Mouse (Mus musculus) right cerebral cortex, adult 2 months (tissue): ENCODE measurements around the gene Eif3b.

Source experiments
- DNase-seq, 2 experiments: peaks; one replicate each; pipeline ENCODE4 v3.0.0; 2021 to 2022; ENCODE audit warnings: low spot score in 2 of 2

Gene Eif3b

DNA sequence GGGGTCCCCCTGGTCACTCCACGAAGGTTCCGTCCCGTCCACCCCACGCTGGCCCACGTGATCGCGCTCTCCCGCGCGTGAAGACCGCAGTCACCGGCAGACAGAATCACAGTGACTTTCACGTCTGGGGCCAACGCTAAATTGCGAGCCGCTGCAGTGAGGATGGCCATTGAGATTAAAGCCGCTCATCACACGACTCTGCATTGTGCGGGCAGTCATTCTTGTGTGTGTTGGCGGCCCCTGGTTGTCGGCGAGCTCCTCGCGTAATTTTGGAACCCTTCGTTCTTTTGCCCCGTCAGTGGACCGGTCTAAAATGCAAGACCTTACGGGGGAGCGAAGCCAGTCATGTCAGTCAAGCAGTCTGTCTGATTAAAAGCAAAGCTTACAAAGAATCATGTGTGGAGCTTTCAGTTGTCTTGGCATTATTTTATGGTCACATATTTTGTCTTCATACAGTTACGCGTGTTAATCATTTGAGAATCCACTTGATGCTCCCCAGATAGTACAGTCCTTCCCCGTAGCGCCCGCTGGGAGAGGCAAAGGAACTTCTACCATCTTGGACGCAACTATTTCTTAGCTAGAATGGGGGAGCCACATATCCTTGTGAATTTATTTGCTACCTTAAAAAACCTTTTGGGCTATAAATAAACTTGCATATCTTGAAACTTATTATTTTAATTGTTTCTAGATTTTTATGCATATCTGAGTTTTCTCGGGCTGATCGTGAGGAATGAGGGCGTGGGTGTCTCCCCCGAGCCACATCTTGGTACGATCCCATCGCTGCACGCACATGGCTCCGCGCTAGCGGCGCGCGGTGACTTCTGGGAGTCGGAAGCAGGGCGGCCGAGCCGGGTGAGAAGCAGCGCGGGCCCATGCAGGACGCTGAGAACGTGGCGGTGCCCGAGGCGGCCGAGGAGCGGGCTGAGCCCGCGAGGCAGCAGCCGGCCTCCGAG lies at the start of gene Eif3b:
Eif3b (plus strand) TSS at position 840 of the 953 bp plus-strand sequence.
- peak; percentile 87 to 92 for DNase-seq

DNA sequence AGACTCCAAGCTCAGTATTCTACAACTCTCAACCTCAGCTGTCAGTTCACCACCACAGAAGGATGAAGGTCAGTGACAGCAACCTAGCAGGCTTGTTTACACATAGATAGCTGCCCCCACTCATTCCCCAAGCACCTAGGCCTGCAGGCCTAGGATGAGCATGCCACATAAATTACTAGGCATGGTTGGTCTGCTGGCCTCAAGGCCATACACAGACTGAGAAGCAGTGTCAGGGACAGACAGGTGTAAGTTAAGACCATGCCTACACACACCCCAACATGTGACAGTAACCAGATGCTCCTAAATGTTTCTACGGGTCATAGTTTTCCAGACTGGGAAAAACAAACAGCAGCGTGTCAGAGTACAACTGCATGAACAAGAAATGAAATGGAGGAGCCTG lies 49.7 kb upstream of the Eif3b start:
- DNase-seq = no peak

DNA sequence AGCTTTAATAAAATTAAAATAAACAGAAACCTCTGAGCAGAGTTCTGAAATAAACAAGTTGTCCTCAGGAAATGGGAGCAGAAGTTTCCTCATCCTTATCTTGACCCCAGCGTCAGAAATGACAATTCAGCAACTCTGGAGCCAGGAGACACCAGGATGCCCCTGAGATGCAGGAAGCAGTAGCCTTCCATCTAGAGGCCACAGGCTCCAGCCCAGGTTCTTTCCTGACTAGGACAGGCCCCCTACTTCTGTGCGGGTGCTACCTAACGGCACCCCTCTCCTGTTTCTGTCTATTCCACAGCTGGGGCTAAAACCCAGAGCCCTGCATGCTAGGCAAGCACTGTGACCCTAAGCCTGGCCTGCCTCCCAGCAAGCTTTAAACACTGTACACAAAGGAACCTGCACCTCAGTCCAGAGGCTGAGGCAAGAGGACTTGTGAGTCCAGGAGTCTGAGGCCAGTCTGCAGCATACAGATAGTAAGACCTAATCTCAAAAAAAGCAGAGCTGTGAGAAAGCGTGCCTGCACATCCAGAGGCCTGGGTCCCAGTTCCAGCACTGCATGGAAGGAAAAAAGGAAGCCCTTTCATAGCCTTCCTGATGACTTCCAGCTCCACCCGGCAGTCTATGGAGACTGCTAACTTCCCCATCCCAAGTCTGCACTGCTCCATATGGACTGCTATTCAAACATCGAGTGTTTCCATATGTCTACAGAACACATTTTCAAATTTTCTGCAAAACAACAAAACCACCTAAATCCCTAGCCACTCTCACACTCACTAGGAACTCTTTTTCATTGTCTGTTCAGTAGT lies 48.5 kb upstream of the Eif3b start:
- DNase-seq = no peak

DNA sequence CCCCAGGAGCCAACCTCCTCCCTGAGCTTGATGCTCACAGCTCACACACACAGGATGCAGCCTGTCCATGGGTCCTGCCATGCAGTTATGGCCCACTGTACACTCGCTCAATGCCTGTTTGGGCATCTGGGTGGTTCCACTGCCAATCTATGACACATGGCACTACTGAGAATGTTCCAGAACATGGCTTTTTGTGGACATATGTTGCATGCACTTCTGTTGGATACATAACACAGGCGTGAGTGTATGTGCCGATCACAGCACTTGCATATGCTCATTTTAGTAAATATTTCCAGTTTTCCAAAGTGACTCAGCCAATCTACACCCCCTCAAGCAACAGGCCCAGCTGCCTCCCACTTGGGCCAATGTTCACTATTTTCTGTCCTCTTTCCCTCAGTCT lies 47.5 kb upstream of the Eif3b start:
- DNase-seq = peak; percentile 43 to 56

DNA sequence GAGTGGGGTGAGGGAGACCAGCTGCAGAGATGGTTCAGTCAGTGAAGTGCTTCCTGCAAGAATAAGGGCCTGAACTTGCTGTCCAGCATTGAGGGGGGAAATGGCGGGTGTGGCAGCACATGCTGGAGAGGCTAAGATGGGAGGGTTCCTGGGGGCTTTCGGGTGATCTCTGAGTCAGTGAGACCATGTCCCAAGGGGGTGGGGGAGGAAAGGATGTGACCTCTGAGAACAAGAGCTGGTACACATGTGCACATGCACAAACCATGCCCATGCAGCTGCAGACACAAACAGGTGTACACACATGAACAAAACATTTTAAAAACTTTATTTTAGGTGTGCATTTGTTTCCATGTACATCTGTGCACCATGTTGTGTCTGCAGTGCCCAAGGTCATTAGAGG lies 45.4 kb upstream of the Eif3b start:
- DNase-seq = no peak

DNA sequence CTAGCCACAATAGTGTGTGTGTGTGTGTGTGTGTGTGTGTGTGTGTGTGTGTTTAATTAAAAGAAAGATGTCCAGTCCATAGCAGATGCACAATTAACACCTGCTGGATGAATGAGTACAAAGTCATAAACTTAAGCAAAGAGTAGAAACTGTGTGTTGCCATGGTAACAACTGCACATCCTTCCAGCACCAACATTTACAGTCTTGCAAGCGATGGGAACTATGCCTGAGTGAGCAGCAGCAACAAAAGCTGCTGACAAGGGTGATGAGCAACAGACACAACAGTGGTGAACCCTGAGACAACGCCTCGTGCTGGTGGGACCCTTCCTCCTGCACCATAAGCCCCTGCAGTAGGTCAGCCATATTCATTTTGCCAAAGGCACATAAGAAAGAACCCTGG lies 44.9 kb upstream of the Eif3b start:
- peak; percentile 14 to 34 for DNase-seq

DNA sequence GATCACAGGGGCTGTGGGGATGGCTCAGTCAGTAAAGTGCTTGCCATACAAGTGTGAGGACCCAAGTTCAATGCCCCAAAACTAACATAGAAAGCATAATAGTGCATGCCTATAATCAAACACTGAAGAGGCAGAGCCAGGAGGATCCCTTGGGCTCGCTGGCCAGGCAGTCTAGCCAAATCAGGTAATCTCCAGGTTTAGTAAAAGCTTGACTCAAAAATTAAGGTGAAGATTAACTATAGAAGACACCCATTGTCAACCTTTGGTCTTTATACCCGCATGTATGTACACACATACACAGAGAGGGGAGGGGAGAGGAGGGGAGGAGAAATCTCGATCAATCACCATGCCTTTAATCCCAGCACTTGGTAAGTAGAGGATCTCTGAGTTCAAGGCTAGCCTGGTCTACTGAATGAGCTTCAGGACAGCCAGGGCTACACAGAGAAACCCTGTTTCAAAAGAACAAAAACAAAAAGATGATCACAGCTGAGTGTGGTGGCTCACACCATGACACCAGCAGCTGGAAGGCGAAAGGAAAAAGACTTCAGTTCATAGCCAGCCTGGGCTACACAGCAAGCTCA lies 43.8 kb upstream of the Eif3b start:
- no peak for DNase-seq

DNA sequence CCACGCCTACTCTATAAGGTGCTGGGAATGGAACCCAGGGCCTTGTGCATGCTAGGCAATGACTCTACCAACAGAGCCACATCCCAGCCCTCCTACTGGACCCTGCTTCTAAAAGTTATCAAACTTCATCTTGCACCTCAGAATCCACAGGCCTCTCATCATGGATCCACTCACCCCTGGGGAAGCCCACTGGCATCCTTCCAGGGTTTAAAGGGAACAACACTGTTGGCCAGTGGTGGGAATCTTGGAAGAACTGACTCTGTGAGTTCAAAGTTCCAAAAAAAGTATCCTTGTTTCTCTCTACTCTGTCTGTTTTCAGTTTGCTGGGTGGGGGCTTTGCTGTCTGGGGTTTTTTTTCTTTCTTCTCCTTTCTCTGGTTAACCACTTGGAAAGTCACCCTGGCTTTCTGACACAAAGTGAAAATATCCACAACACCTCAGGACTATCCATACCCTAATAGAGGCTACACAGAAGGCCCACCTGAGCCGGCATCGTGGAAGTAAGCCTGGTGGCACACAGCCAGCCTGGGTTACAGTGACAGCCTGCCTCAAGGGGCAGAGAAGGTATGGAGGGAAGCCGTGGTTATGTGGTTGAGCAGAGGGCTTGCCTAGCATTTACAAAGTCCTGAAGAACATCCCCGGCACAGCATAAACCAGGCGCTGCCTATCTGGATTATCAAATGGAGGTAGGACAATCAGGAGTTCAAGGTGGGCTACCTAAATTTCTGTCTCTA lies 40.8 kb upstream of the Eif3b start:
- no peak for DNase-seq

DNA sequence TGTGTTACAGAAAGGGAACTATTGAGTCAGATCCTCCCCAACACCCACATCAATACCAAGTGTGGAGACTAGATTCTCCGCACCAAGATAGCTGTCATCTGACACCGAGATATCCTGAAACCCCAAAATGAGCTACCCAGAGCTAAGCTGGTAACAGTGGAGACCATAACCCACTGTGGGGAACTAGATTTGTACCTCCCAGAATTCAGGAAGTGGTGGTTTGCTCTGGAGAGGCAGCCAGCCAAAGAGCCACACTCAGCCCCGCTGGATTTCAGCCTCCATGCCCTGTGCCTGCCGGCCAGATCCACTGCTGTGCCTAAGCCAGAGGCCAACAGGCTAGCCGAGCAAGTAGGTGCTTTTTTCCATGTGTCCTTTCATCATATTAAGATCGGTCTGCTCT lies 39.8 kb upstream of the Eif3b start:
- DNase-seq = no peak

DNA sequence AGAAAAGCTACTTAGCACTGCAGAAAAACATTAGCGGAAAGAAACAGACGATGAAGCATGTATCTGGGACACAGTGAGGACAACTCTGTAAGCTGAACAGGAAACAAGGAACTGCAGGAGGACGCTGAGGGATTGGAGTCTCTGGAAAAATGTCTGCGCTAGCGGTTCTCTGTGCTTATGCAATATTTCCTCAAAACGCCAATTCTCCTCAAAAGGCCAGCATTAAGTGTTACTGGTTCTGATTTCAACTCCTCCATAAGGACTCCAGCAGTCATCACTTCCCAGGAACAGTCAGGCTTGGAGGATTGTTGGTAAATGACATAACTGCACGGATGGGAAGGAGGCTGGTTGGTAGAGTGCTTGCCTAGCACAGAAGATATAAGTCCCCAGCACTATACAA lies 38.0 kb upstream of the Eif3b start:
- no peak for DNase-seq

DNA sequence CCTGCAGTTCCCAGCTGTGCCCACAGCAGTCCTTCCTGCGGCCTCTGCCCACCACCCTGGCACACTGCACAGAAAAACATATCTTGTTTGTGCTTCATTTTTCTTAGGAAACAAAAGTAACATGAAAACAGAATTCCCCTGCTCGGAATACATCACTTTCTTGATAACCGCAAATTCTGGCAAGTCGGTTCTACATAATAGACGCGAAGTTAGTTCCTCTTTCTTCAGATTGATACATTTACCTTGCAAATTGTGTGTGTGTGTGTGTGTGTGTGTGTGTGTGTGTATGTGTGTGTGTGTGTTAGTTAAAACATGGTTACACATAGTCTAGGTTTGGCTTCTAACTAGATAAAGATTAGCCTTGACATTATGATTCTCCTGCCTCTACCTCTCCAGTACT lies 36.4 kb upstream of the Eif3b start:
- DNase-seq = no peak

DNA sequence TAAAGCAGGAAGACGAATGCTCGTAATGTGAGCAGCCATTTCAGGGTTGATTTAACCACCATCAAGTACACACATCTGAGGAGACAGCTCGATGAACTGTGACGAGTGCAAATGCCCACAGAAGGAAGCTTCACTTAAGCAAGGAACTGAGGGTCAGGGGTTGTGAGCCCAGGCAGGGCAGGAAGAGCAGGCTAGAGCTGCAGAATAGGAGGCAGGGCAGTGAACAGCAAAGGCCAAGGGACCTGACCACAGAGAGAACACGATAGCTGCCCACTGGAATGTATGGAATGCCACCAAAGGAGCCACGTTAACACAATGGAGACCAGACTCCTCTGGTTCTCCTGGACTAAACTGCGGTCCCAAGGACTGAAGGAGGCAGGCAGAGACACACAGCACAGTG lies 35.6 kb upstream of the Eif3b start:
- no peak for DNase-seq

DNA sequence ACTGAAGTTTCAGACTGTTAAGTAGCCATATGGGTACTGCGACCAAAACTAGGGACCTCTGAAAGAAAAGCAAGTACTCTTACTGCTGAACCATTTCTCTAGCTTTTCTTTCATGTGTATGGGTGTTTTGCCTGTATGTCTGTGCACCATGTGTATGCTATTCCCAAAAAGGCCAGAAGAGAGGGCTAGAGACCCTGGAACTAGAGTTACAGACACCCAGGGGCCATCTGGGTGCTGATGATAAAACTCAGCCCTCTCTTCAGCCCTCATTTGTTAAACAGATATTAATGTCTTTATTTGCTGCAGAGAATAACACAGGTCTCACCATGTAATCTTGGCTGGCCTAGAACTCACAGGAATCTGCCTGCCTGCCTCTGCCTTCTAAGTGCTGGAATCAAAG lies 34.7 kb upstream of the Eif3b start:
- no peak for DNase-seq

DNA sequence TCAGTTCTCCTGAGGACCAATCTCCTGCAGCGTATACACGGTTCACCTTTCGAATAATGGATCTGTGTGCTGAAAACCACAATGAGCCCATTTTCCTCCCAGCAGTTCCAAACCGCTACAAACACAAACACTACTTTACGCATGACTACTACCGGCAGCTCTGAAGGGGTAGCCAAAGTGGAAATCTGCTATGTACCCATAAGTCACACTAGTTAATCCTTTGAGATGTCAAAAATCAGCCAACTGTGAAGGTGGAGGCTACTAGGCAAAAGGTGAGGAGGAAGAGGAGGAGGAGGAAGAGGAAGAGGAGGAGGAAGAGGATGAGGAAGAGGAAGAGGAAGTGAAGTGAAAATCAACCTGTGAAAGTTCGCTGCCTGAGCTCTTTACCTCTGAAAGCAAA lies 31.9 kb upstream of the Eif3b start:
- no peak for DNase-seq

DNA sequence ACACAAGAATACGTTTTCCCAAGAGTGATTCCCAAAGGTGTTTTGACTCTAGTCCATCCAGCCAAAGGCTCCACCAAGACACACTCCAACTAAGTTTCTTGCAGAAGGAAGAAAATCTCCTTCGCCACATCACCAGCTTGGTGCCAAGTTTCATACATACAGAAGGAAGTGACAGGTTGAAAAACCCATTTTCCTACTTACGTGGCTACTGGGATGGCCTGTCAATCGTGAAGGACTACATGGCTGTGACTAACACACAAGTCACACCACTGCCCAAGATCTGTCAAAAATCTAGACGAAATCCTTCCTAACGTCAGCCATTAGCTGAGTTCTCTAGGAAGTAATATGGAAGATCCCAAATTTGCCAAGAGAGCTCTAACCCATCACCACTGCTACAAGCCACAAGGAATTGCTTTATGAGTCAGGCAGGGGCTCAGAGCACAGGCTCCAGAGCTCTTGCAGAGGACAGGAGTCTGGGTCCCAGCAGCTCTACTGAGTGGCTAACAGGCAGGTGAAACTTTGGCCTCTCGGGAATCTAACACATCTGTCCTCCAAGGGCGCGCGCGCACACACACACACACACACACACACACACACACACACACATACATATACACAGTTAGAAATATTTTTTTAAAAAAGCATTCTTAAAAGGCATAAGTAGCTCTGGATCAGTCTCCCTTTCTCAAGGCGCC lies 31.2 kb upstream of the Eif3b start:
- no peak for DNase-seq

DNA sequence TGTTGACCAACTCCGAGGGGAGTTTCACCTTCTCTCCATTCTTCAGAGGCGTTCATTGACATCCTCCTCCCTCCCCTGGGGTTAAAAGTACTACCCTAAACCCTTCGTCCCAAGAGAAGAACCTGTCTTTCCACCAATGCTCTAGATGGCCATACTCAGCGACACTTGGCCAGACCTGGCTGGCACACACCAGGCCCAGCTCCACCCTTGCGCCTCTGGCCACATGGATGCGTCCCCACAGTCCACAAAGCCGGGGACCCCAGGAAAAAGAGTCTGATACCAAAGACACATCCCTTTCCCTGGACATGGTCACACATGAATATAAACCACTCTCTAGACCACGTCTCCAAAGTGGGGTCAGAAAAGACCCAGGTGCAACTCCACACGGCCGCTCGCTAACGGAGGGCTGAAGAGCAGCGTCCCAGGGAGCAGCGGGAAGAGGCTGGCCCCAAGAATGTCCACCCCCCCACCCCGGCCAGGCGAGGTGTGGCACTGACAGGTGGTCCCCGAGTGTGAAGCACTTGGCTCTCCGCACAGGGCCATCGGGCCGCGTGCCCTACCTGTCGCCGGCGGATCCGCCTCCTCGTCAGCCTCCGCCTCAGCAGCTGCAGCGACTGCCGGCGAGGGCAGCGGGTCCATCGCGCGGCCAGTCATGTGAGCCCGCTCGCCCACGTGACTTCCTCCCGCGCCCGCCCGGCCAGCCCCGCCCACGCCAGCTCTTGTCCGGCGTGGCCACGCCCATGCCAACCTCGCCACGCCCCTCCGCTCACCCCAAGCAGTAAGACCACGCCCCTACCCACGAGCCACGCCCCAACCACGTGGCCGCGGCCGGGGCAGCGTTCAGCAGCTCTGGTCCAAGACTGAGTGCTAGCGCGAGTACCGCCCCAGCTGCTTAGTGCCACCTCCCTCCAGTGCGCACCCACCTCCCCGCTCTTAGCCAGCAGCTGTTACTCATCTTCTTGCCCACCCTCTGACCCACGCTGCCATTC lies 30.2 kb upstream of the Eif3b start, which contains the start of gene Snx8:
Snx8 (minus strand) TSS at position 675 of the 989 bp plus-strand sequence.
- DNase-seq = peak; percentile 78 to 87

DNA sequence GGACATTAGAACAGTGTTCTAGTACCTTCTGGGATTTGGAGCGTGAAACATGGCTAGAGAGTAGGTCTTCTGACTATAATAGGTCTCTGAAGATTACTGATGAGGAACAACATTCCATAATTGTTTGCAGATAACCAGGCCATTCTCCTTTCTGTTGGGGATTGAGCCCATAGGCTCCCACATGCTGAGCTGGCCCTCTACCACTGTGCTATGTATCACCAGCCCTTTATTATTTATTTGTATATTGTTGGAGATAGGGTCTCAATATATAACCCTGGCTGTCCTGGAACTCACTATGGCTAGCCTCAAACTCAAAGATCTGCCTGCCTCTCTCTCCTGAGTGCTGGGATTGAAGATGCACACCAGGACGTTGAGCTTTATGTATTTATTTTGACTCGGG lies 29.5 kb upstream of the Eif3b start:
- DNase-seq = no peak

DNA sequence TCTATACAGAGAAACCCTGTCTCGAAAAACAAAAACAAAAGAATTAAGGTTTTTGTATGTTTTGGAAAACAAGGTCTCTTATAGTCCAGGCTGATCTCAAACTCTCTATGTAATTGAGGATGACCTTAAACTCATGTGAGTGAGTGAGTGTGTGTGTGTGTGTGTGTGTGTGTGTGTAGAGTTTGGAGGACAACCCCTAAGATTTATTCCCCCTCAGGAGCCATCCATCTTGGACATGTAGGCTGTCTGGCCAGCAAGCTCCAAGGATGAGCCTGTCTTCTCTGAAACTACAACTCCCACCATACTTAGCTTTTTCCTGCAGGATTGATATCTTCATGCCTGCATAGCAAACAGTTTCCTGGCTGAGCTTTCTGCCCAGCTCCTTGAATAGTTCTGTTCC lies 27.7 kb upstream of the Eif3b start:
- DNase-seq = no peak

DNA sequence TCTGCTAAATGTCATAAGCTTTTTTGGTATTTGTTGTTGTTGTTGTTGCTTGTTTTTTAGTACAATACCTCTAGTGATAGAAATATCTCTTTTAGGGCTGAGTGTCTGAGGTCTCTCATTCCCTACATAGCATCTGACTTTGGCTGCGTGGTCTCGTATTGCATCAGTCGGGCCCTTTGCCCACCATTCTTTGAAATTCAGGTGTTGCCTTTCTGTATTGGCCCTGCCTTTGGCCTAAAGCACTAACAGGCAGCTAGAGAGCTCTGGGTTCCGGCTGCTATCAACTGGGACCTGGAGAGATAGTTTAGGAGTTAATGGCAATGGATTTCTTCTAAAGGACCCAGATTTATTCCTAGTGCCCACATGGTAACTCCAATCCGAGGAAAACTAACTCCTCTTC lies 27.1 kb upstream of the Eif3b start:
- no peak for DNase-seq

DNA sequence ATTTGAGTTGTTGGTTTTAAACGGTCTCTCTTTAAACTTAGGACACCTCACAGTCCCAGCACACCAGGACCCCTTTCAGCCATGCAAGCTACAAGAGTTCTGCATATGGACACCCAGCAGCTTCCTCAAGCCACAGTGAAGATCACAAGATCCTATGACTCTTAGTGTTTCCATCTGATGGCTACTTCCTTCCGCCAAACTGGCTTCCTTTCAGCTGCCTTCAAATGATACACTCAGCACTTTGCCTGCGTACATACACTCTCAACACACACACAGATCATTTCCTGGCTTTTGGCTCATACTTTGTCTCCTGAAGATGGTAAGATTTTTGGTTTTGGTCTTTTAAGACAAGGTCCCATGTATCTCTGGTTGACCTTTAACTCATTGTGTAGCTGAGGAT lies 26.4 kb upstream of the Eif3b start:
- DNase-seq = no peak
